Mouse (Mus musculus) erythroblast, embryonic 14.5 days (primary cell): ENCODE measurements around the gene C1qtnf2.

Experiments
- GATA1 ChIP-seq: IDR thresholded peaks from 2 replicates; pipeline ENCODE4 v1.6.1; 2012; ENCODE audit warnings: low read length, inconsistent platforms, mixed read lengths
- TAL1 ChIP-seq: IDR thresholded peaks from 3 replicates; pipeline ENCODE4 v1.6.1; 2012; ENCODE audit warnings: low read length, inconsistent platforms, mixed read lengths

- TF ChIP-seq TAL1, result no peak
- TF ChIP-seq GATA1, result no peak
Observed at GRCm38 (mm10) chr11:43505188-43505587, 31.1 kb downstream of the C1qtnf2 start.
